Mouse (Mus musculus): ENCODE results near the gene Gm4567. TPM values are rescaled to one million over a fixed set of nuclear protein-coding genes. Genes with fewer than 3 reads are reported as not detected.
"Not testable (repeated sequence)": the region's sequence is repeated elsewhere in the genome, so short reads cannot be mapped to it uniquely, and the experiment has no call there.

The Gm4567 gene
- not detected in 2 replicates for polyA plus RNA-seq (2015; fragmentation: Nextera tagmentation; extraction: Ambion mirVana)

DNA sequence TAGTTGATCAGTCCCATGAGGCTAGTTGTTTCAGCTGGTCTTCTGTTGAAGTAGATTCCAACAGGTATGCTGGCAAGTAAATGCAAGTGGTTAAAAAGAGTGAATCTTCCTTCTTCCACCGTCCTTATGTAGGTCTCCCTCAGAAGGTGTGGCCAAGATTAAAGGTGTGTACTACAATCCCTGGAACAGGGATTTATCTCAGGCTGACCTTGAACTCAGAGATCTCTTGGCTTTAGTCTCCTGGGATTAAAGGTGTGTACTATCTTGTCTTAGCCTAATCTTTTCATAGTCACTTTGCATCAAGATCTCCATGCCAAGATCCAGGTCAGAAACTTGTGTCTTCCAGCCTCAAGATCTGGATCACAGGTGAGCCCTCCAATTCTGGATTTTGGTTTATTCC is at the start of gene Gm4567:
Gene Gm4567, minus strand, starts transcription at position 101 of the 400 bp plus-strand sequence.
- DNase-seq (ENCODE audit: low spot score) = not testable (repeated sequence)

DNA sequence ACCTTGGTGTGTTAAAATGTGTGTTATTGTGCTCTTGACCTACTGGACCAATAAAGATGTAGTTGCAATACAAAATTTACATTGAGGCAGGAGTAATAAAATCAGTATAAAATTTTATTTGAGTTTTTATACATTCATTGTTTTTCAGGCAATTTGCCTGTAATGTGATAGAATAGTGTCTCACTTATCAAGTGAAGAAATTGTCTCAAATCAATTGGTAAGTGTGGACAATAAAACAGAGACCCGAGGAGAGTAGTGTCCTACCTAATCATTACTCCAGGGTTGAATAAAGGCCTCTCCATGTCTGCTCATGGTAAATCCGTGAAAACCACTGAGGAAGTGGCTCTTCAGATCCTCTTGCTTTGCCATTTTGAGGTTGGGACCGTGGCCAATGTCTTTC is 41.9 kb upstream of the Gm4567 start, which contains the start of gene Vmn1r157:
Gene Vmn1r157, plus strand, starts transcription at position 301 of the 400 bp plus-strand sequence.
- DNase-seq (ENCODE audit: low spot score) = not testable (repeated sequence)

DNA sequence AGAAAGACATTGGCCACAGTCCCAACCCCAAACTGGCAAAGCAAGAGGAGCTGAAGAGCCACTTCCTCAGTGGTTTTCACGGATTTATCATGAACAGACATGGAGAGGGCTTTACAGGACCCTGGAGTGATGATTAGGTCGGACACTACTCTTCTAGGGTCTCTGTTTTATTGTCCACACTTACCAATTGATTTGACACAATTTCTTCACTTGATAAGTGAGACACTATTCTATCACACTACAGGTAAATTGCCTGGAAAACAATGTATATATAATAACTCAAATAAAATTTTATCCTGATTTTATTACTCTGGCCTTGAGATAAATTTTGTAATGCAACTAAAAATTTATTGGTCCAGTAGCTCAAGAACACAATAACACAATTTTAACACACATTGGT is 27.3 kb downstream of the Gm4567 start, which contains the start of gene Gm8693:
Gene Gm8693, minus strand, starts transcription at position 101 of the 400 bp plus-strand sequence.
- not testable (repeated sequence) for DNase-seq (ENCODE audit: low spot score)

Other genes starting within 250 kb of the Gm4567 start
- not detected in 2 replicates for gene Vmn1r151, start 220.0 kb downstream of the Gm4567 start, polyA plus RNA-seq (2015; fragmentation: Nextera tagmentation; extraction: Ambion mirVana)
- gene Vmn1r152, start 196.7 kb downstream of the Gm4567 start, polyA plus RNA-seq (2015; fragmentation: Nextera tagmentation; extraction: Ambion mirVana) = not detected in 2 replicates
- gene Gm8677, start 184.8 kb downstream of the Gm4567 start, polyA plus RNA-seq (2015; fragmentation: Nextera tagmentation; extraction: Ambion mirVana) = not detected in 2 replicates
- not detected in 2 replicates for gene Gm4201, start 154.4 kb downstream of the Gm4567 start, polyA plus RNA-seq (2015; fragmentation: Nextera tagmentation; extraction: Ambion mirVana)
- gene Gm4565, start 131.6 kb downstream of the Gm4567 start, polyA plus RNA-seq (2015; fragmentation: Nextera tagmentation; extraction: Ambion mirVana) = not detected in 2 replicates
- gene Vmn1r155, start 61.7 kb downstream of the Gm4567 start, polyA plus RNA-seq (2015; fragmentation: Nextera tagmentation; extraction: Ambion mirVana) = not detected in 2 replicates
- not detected in 2 replicates for gene Gm8693, start 27.4 kb downstream of the Gm4567 start, polyA plus RNA-seq (2015; fragmentation: Nextera tagmentation; extraction: Ambion mirVana)
- not detected in 2 replicates for gene Vmn1r157, start 42.0 kb upstream of the Gm4567 start, polyA plus RNA-seq (2015; fragmentation: Nextera tagmentation; extraction: Ambion mirVana)
- not detected in 2 replicates for gene Vmn1r158, start 71.1 kb upstream of the Gm4567 start, polyA plus RNA-seq (2015; fragmentation: Nextera tagmentation; extraction: Ambion mirVana)
- gene Vmn1r159, start 123.9 kb upstream of the Gm4567 start, polyA plus RNA-seq (2015; fragmentation: Nextera tagmentation; extraction: Ambion mirVana) = not detected in 2 replicates
- gene Vmn1r160, start 151.5 kb upstream of the Gm4567 start, polyA plus RNA-seq (2015; fragmentation: Nextera tagmentation; extraction: Ambion mirVana) = not detected in 2 replicates